Mouse (Mus musculus): ENCODE measurements around the gene Vsig10l. TPM values are rescaled to one million over a fixed set of nuclear protein-coding genes. Genes with fewer than 3 reads are reported as not detected.

Gene Vsig10l
- total and polyA plus RNA-seq, 2 experiments from 2014 or later: 29.0 to 40.2 TPM

DNA sequence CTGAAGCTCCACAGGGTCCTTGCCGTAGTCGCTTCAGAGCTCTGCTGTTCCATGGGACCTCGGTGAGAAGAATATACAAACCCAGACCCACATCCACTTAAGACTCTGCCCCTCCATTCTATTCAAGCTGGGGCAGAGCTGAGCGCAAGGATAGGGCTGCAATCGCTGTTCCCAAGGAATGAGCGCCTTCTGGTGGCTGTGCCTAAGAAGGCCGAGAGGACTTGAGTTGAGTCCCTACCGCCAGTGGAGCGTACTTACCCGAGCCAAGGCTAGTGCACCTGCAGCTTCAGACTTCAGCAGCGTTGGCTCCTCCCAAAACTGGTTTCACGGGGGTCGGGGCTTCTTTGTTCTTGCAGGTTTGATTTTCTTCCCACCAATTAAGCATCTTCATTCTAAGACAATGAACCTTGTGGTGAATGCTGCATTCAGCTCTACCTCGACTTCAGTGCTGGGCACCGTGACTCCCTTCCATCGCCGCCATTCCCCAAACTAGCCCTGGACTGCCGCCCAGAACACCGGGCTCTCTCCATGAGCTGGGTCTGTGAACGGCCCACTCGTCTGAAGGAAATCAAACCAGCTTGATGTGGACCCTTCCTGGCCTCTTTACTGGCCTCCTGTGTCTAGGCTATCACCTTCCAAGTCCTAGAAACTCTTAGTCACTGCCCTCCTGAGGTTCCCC is 32.5 kb downstream of the Vsig10l start:
- peak; percentile 77 for TF ChIP-seq CTCF (IDR thresholded peaks at IDR 0.05)
- Histone ChIP-seq H3K4me3 (ENCODE audit: low read depth, low read length) (no peak overlapping the region), H3K36me3 (ENCODE audit: insufficient read depth, low read length) (no peaks in the 10 kb centered on the region), H3K4me2 (ENCODE audit: low read depth, low read length, poor library complexity, severe bottlenecking) (no peak overlapping the region), H3K9ac (replicated peaks; ENCODE audit: low read length, poor library complexity, severe bottlenecking) (no peak overlapping the region), H3K27me3 (ENCODE audit: insufficient read depth, low read length) (no peaks in the 10 kb centered on the region), H3K4me1 (ENCODE audit: insufficient read depth, low read length) (no peaks in the 10 kb centered on the region), H3K9me3 (ENCODE audit: low read length) (no peaks in the 10 kb centered on the region), H3K27ac (ENCODE audit: low read depth, low read length) (no peak overlapping the region)
- WGBS: 12% methylated on average over 21 of the region's 21 CpGs
- DNase-seq (ENCODE audit: low spot score) (peak; percentile 80), ATAC-seq (ENCODE audit: low FRiP score) (peak; percentile 45; the same call in 1 of the 2 replicates)

GRCm38 (mm10) chr7:43511707-43512478 is 48.9 kb downstream of the Vsig10l start:
- H3K36me3 ChIP-seq (ENCODE audit: insufficient read depth, low read length): no peaks in the 10 kb centered on the region
- no peak for TF ChIP-seq CTCF (IDR thresholded peaks at IDR 0.05)
- ATAC-seq (ENCODE audit: low FRiP score) (no peak), DNase-seq (ENCODE audit: low spot score) (no peak)
- H3K4me3 ChIP-seq (ENCODE audit: low read depth, low read length): no peak overlapping the region
- H3K9me3 ChIP-seq (ENCODE audit: low read length): no peaks in the 10 kb centered on the region
- H3K27me3 ChIP-seq (ENCODE audit: insufficient read depth, low read length): no peaks in the 10 kb centered on the region
- 73% methylated on average over 4 of the region's 4 CpGs for WGBS
- H3K27ac ChIP-seq (ENCODE audit: low read depth, low read length): no peak overlapping the region
- no peak overlapping the region for H3K4me2 ChIP-seq (ENCODE audit: low read depth, low read length, poor library complexity, severe bottlenecking)
- no peak overlapping the region for H3K9ac ChIP-seq (replicated peaks; ENCODE audit: low read length, poor library complexity, severe bottlenecking)
- no peaks in the 10 kb centered on the region for H3K4me1 ChIP-seq (ENCODE audit: insufficient read depth, low read length)

GRCm38 (mm10) chr7:43512519-43512918 is 49.6 kb downstream of the Vsig10l start:
- no peak for TF ChIP-seq CTCF (IDR thresholded peaks at IDR 0.05)
- no peak for ATAC-seq (ENCODE audit: low FRiP score)
- 84% methylated on average over 4 of the region's 4 CpGs for WGBS
- no peaks in the 10 kb centered on the region for H3K4me1 ChIP-seq (ENCODE audit: insufficient read depth, low read length)
- no peaks in the 10 kb centered on the region for H3K27me3 ChIP-seq (ENCODE audit: insufficient read depth, low read length)
- no peak overlapping the region for H3K27ac ChIP-seq (ENCODE audit: low read depth, low read length)
- H3K9me3 ChIP-seq (ENCODE audit: low read length): no peaks in the 10 kb centered on the region
- no peaks in the 10 kb centered on the region for H3K36me3 ChIP-seq (ENCODE audit: insufficient read depth, low read length)
- H3K4me3 ChIP-seq (ENCODE audit: low read depth, low read length): no peak overlapping the region
- no peak overlapping the region for H3K4me2 ChIP-seq (ENCODE audit: low read depth, low read length, poor library complexity, severe bottlenecking)
- no peak overlapping the region for H3K9ac ChIP-seq (replicated peaks; ENCODE audit: low read length, poor library complexity, severe bottlenecking)
- no peak for DNase-seq (ENCODE audit: low spot score)

GRCm38 (mm10) chr7:43515076-43515475 is 52.1 kb downstream of the Vsig10l start:
- DNase-seq (ENCODE audit: low spot score): no peak
- Histone ChIP-seq H3K4me1 (ENCODE audit: insufficient read depth, low read length) (no peaks in the 10 kb centered on the region), H3K4me3 (ENCODE audit: low read depth, low read length) (no peak overlapping the region), H3K36me3 (ENCODE audit: insufficient read depth, low read length) (no peaks in the 10 kb centered on the region), H3K27me3 (ENCODE audit: insufficient read depth, low read length) (no peaks in the 10 kb centered on the region), H3K4me2 (ENCODE audit: low read depth, low read length, poor library complexity, severe bottlenecking) (no peak overlapping the region), H3K27ac (ENCODE audit: low read depth, low read length) (no peak overlapping the region), H3K9me3 (ENCODE audit: low read length) (no peaks in the 10 kb centered on the region), H3K9ac (replicated peaks; ENCODE audit: low read length, poor library complexity, severe bottlenecking) (no peak overlapping the region)
- WGBS: 79% methylated on average over 5 of the region's 5 CpGs
- no peak for ATAC-seq (ENCODE audit: low FRiP score)
- TF ChIP-seq CTCF (IDR thresholded peaks at IDR 0.05): no peak

DNA sequence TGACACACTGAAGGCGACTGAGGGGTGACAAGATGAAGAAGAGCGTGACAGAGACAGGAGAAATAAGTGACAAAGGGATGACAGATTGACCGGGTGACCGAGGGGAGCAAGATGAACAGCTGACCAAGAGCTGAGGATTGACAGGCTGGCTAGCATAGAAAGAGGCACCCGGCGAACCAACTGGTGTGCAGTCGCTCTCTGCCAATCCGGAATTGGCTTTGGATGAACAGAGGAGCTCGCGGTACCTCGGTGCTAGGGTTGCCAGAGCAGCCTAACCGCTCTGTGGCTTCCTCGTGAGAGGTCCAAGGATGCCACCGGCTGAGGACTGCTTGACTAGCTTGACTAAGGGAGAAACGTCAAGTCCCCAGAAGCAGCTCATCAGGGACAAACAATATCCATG is 55.4 kb downstream of the Vsig10l start:
- no peak for TF ChIP-seq CTCF (IDR thresholded peaks at IDR 0.05)
- Histone ChIP-seq H3K9ac (replicated peaks; ENCODE audit: low read length, poor library complexity, severe bottlenecking) (no peak overlapping the region), H3K4me1 (ENCODE audit: insufficient read depth, low read length) (no peaks in the 10 kb centered on the region), H3K9me3 (ENCODE audit: low read length) (no peaks in the 10 kb centered on the region), H3K36me3 (ENCODE audit: insufficient read depth, low read length) (no peaks in the 10 kb centered on the region), H3K4me2 (ENCODE audit: low read depth, low read length, poor library complexity, severe bottlenecking) (no peak overlapping the region), H3K27me3 (ENCODE audit: insufficient read depth, low read length) (no peaks in the 10 kb centered on the region), H3K27ac (ENCODE audit: low read depth, low read length) (no peak overlapping the region), H3K4me3 (ENCODE audit: low read depth, low read length) (no peak overlapping the region)
- DNase-seq (ENCODE audit: low spot score) (peak; percentile 17), ATAC-seq (ENCODE audit: low FRiP score) (no peak)
- WGBS: 83% methylated on average over 15 of the region's 15 CpGs

Small RNAs within 50 kb of the gene (microRNA-seq; reads per million reads assigned to microRNA genes)
- gene Mir7051 (ENCODE audit: borderline number of aligned reads): not detected

Other genes starting within 250 kb of the Vsig10l start
- 25.8 and 33.1 TPM in 2 replicates for gene Zfp715, start 149.9 kb upstream of the Vsig10l start, total RNA-seq (2014; rRNA removed)
- 16.5 and 17.1 TPM in 2 replicates for gene Zfp715, start 149.9 kb upstream of the Vsig10l start, polyA plus RNA-seq (2015; fragmentation: Nextera tagmentation; extraction: Ambion mirVana)
- 0.09 and 0.22 TPM in 2 replicates for gene Siglecf, start 111.8 kb upstream of the Vsig10l start, total RNA-seq (2014; rRNA removed)
- 0.11 and 0.26 TPM in 2 replicates for gene Siglecf, start 111.8 kb upstream of the Vsig10l start, polyA plus RNA-seq (2015; fragmentation: Nextera tagmentation; extraction: Ambion mirVana)
- gene Siglecg, start 54.9 kb upstream of the Vsig10l start, total RNA-seq (2014; rRNA removed): 0.05 TPM in 1 of 2 replicates, not detected in the other
- gene Siglecg, start 54.9 kb upstream of the Vsig10l start, polyA plus RNA-seq (2015; fragmentation: Nextera tagmentation; extraction: Ambion mirVana): not detected in 2 replicates
- gene Lim2, start 35.5 kb upstream of the Vsig10l start, total RNA-seq (2014; rRNA removed): not detected in 2 replicates
- not detected in 2 replicates for gene Lim2, start 35.5 kb upstream of the Vsig10l start, polyA plus RNA-seq (2015; fragmentation: Nextera tagmentation; extraction: Ambion mirVana)
- gene Nkg7, start 26.1 kb upstream of the Vsig10l start, total RNA-seq (2014; rRNA removed): not detected in 2 replicates
- 0.32 TPM in 1 of 2 replicates, not detected in the other for gene Nkg7, start 26.1 kb upstream of the Vsig10l start, polyA plus RNA-seq (2015; fragmentation: Nextera tagmentation; extraction: Ambion mirVana)
- gene Cldnd2, start 22.4 kb upstream of the Vsig10l start, total RNA-seq (2014; rRNA removed): not detected in 2 replicates
- not detected in 2 replicates for gene Cldnd2, start 22.4 kb upstream of the Vsig10l start, polyA plus RNA-seq (2015; fragmentation: Nextera tagmentation; extraction: Ambion mirVana)
- gene Etfb, start 19.1 kb upstream of the Vsig10l start, total RNA-seq (2014; rRNA removed): 27.0 and 28.6 TPM in 2 replicates
- gene Etfb, start 19.1 kb upstream of the Vsig10l start, polyA plus RNA-seq (2015; fragmentation: Nextera tagmentation; extraction: Ambion mirVana): 94.0 and 97.8 TPM in 2 replicates
- 1.7 and 6.6 TPM in 2 replicates for gene Gm45233, start 19.0 kb upstream of the Vsig10l start, total RNA-seq (2014; rRNA removed)
- gene Gm45233, start 19.0 kb upstream of the Vsig10l start, polyA plus RNA-seq (2015; fragmentation: Nextera tagmentation; extraction: Ambion mirVana): 0.44 and 0.71 TPM in 2 replicates
- 54.7 and 72.4 TPM in 2 replicates for gene Iglon5, start 26.9 kb downstream of the Vsig10l start, total RNA-seq (2014; rRNA removed)
- gene Iglon5, start 26.9 kb downstream of the Vsig10l start, polyA plus RNA-seq (2015; fragmentation: Nextera tagmentation; extraction: Ambion mirVana): 7.8 and 7.9 TPM in 2 replicates
- not detected in 2 replicates for gene 4931406B18Rik, start 42.8 kb downstream of the Vsig10l start, total RNA-seq (2014; rRNA removed)
- gene 4931406B18Rik, start 42.8 kb downstream of the Vsig10l start, polyA plus RNA-seq (2015; fragmentation: Nextera tagmentation; extraction: Ambion mirVana): not detected in 2 replicates
- gene Cd33, start 81.3 kb downstream of the Vsig10l start, total RNA-seq (2014; rRNA removed): 1.5 TPM in 2 replicates
- gene Cd33, start 81.3 kb downstream of the Vsig10l start, polyA plus RNA-seq (2015; fragmentation: Nextera tagmentation; extraction: Ambion mirVana): 1.4 and 2.1 TPM in 2 replicates
- gene Zfp658, start 99.1 kb downstream of the Vsig10l start, total RNA-seq (2014; rRNA removed): 9.4 and 13.0 TPM in 2 replicates
- gene Zfp658, start 99.1 kb downstream of the Vsig10l start, polyA plus RNA-seq (2015; fragmentation: Nextera tagmentation; extraction: Ambion mirVana): 2.4 and 3.1 TPM in 2 replicates
- 13.9 and 15.5 TPM in 2 replicates for gene Zfp719, start 116.5 kb downstream of the Vsig10l start, total RNA-seq (2014; rRNA removed)
- 4.9 and 5.5 TPM in 2 replicates for gene Zfp719, start 116.5 kb downstream of the Vsig10l start, polyA plus RNA-seq (2015; fragmentation: Nextera tagmentation; extraction: Ambion mirVana)
- gene Zfp819, start 144.0 kb downstream of the Vsig10l start, total RNA-seq (2014; rRNA removed): 1.3 and 1.6 TPM in 2 replicates
- 0.23 and 0.49 TPM in 2 replicates for gene Zfp819, start 144.0 kb downstream of the Vsig10l start, polyA plus RNA-seq (2015; fragmentation: Nextera tagmentation; extraction: Ambion mirVana)
- not detected in 2 replicates for gene Ceacam18, start 171.6 kb downstream of the Vsig10l start, total RNA-seq (2014; rRNA removed)
- not detected in 2 replicates for gene Ceacam18, start 171.6 kb downstream of the Vsig10l start, polyA plus RNA-seq (2015; fragmentation: Nextera tagmentation; extraction: Ambion mirVana)
- gene Siglece, start 197.0 kb downstream of the Vsig10l start, total RNA-seq (2014; rRNA removed): not detected in 2 replicates
- gene Siglece, start 197.0 kb downstream of the Vsig10l start, polyA plus RNA-seq (2015; fragmentation: Nextera tagmentation; extraction: Ambion mirVana): 0.43 TPM in 1 of 2 replicates, not detected in the other
- 36.7 and 40.4 TPM in 2 replicates for gene Ctu1, start 208.9 kb downstream of the Vsig10l start, total RNA-seq (2014; rRNA removed)
- gene Ctu1, start 208.9 kb downstream of the Vsig10l start, polyA plus RNA-seq (2015; fragmentation: Nextera tagmentation; extraction: Ambion mirVana): 21.2 and 21.6 TPM in 2 replicates
- not detected in 2 replicates for gene Klk14, start 227.3 kb downstream of the Vsig10l start, total RNA-seq (2014; rRNA removed)
- gene Klk14, start 227.3 kb downstream of the Vsig10l start, polyA plus RNA-seq (2015; fragmentation: Nextera tagmentation; extraction: Ambion mirVana): not detected in 2 replicates
- gene Klk13, start 249.4 kb downstream of the Vsig10l start, total RNA-seq (2014; rRNA removed): 0.22 TPM in 1 of 2 replicates, not detected in the other
- gene Klk13, start 249.4 kb downstream of the Vsig10l start, polyA plus RNA-seq (2015; fragmentation: Nextera tagmentation; extraction: Ambion mirVana): 0.11 and 0.29 TPM in 2 replicates

Data from midbrain, postnatal 0 days (tissue).